Mouse (Mus musculus) intestine, embryonic 15.5 days (tissue): ENCODE measurements around the gene Clybl. TPM values are rescaled to one million over a fixed set of nuclear protein-coding genes. Genes with fewer than 3 reads are reported as not detected.

Experiments used
- ATAC-seq: fragments of 200-750 bp; cut with Nextera tagmentation; 2 replicates; pipeline ENCODE4 v1.8.0; 2017; ENCODE audit warnings: moderate TSS enrichment, moderate library complexity
- H3K27ac ChIP-seq: fragments of 300-500 bp; sonication (generic); 2 replicates; pipeline ENCODE4 v1.5.1; 2015; ENCODE audit warnings: mild to moderate bottlenecking, inconsistent platforms
- H3K27me3 ChIP-seq: fragments of 300-500 bp; sonication (generic); replicated peaks from 2 replicates; pipeline ENCODE4 v1.6.1; 2015; ENCODE audit warnings: inconsistent platforms
- H3K36me3 ChIP-seq: fragments of 300-500 bp; sonication (generic); 2 replicates; pipeline ENCODE4 v1.6.1; 2015; ENCODE audit warnings: inconsistent platforms
- H3K4me1 ChIP-seq: fragments of 300-500 bp; sonication (generic); replicated peaks from 2 replicates; pipeline ENCODE4 v1.6.1; 2015; ENCODE audit warnings: inconsistent platforms
- H3K4me2 ChIP-seq: fragments of 300-500 bp; sonication (generic); replicated peaks from 2 replicates; pipeline ENCODE4 v1.6.1; 2015; ENCODE audit warnings: mild to moderate bottlenecking, inconsistent platforms
- H3K4me3 ChIP-seq: fragments of 300-500 bp; sonication (generic); replicated peaks from 2 replicates; pipeline ENCODE4 v1.5.1; 2015; ENCODE audit warnings: inconsistent platforms
- H3K9ac ChIP-seq: fragments of 300-500 bp; sonication (generic); 2 replicates; pipeline ENCODE4 v1.6.1; 2015; ENCODE audit warnings: inconsistent platforms
- H3K9me3 ChIP-seq: fragments of 300-500 bp; sonication (generic); 2 replicates; pipeline ENCODE4 v1.6.1; 2016; ENCODE audit warnings: inconsistent platforms
- WGBS: fragments of 180-500 bp; shearing (Covaris S2); methylation state at CpG from one replicate; pipeline ENCODE4 v1.1.7; 2015; 5-methylcytosine and 5-hydroxymethylcytosine counted together
- polyA plus RNA-seq: library from polyadenylated mRNA; unstranded; fragments of >200 nt; fragmentation: Nextera tagmentation; extraction: Ambion mirVana; gene quantifications from 2 replicates; pipeline ENCODE4 v1.2.1, GENCODE M21; 2015

Gene Clybl
- polyA plus RNA-seq, result 29.5 and 33.7 TPM in 2 replicates

DNA sequence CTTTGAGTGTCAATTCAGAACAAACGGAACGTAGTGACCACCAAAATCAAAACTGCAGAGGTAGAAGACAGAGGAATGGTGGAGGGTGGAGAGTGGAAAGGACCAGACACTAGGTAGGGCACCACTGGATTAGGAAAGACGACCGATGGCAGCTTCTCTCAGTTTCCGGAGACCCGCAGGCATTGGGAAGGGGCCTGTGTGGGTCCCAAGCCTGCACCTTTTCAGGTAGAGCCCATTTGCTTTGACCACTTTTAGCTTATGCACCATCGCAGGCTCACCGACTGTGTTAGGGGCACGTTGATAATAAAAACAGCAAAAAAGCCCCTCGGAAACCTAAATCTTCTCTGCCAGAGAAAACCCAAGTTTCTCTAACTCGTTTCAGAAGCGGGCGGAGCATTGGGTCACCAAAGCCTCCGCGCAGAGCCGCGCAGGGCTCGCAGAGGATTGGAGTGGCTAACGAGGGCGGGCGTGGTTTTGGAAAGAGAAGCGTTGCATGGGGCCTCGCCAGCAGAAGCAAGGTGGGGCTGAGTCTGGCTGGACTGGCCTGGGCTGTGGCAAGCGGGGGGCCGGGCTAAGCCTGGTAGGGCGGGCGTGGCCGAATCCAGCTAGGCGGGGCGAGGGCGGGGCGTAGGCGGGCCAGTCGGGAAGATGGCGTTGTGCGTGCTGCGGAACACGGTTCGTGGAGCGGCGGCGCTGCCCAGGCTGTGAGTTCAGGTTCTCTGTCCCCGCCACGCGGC, at the start of gene Clybl:
TSS of gene Clybl (plus strand) at position 627 of the 737 bp plus-strand sequence.
- no peaks in the 10 kb centered on the region for H3K4me1 ChIP-seq

DNA sequence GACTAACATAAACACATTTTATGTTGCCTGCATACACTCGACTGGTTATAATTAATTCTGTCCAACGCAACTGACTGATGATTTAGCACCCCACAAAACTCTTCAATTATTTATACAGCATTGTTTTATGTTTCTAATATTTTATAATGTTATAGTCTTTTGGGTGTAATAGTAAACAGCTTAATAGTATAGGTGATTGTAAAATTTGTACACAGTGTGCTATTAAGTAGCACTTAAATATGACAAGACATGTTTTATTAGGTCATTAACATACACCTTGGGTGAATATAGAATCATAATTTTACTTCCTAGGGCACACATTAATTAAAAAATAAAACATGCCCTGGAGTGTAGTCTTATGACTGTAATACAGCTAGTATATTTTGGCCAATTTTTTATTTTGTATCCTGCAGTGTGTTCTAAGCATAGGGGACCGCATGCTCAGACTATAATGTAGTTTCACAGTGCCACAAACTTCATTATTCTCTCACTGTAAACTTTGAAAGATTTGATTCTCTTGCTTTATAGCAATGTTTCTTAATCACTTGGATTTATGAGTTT, 45.1 kb upstream of the Clybl start:
- H3K27me3 ChIP-seq, result no peaks in the 10 kb centered on the region
- H3K9ac ChIP-seq, result no peak overlapping the region
- H3K4me1 ChIP-seq, result no peaks in the 10 kb centered on the region
- H3K4me3 ChIP-seq, result no peak overlapping the region
- peaks cover 5% of the 10 kb centered on the region; the same call in 1 of the 2 replicates for H3K36me3 ChIP-seq
- H3K27ac ChIP-seq, result no peak overlapping the region
- no peak for ATAC-seq
- WGBS, result 89% methylated on average over 3 of the region's 3 CpGs
- H3K4me2 ChIP-seq, result no peak overlapping the region
- H3K9me3 ChIP-seq, result no peaks in the 10 kb centered on the region

More for the DNA sequence above, at the start of gene Clybl:
- Histone ChIP-seq H3K36me3 (no peaks in the 10 kb centered on the region), H3K4me2 (peak within 1 kb of the TSS; percentile 81), H3K27me3 (no peaks in the 10 kb centered on the region), H3K9ac (peak within 1 kb of the TSS; percentile 81), H3K4me3 (peak within 1 kb of the TSS; percentile 67), H3K27ac (peak within 1 kb of the TSS; percentile 24; the same call in 1 of the 2 replicates), H3K9me3 (no peaks in the 10 kb centered on the region)
- WGBS, result 3% methylated on average over 45 of the region's 45 CpGs
- peak; percentile 99 for ATAC-seq

DNA sequence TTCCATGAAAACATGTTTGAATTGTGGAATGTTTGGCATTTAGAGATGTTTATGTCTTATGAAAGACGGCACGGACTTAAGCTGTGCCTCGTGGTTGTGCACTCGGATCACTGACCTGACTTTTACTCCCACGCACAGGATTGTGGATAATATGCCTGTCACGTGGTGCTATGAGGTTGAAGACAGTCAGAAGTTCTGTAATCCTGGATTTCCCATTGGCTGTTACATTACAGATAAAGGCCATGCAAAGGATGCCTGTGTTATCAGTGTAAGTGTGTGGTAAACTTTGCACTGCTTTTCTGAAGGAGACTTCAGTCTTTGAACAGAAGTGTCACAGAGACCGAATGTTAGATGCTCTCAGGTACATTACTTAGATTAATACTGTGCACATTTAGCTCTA, 44.3 kb upstream of the Clybl start:
- Histone ChIP-seq H3K36me3 (peaks cover 5% of the 10 kb centered on the region; the same call in 1 of the 2 replicates), H3K4me2 (no peak overlapping the region), H3K27me3 (no peaks in the 10 kb centered on the region), H3K9me3 (no peaks in the 10 kb centered on the region), H3K9ac (no peak overlapping the region), H3K4me3 (no peak overlapping the region), H3K4me1 (no peaks in the 10 kb centered on the region), H3K27ac (no peak overlapping the region)
- WGBS, result 63% methylated on average over 7 of the region's 7 CpGs
- no peak for ATAC-seq

DNA sequence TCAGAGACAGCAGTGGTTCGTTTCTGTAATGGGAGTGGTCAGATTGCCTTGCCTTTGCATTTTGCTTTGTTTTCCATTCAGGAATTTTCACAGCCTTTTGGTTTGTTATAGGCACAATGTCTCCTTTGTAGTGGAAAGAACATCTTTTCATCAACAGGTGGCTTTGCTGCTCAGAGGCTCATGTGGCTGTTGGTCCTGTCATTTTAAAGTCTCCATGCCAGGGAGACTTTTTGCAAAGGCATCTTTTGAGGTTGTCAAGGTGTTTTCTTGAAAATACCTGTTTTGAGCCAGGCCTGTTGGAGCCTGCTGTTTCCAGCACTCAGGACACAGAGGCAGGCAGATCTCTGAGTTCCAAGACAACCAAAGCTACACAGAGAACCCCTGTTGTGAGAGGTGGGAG, 41.4 kb upstream of the Clybl start:
- no peaks in the 10 kb centered on the region for H3K4me1 ChIP-seq
- ATAC-seq, result no peak
- no peak overlapping the region for H3K27ac ChIP-seq
- no peaks in the 10 kb centered on the region for H3K27me3 ChIP-seq
- no peak overlapping the region for H3K9ac ChIP-seq
- no peaks in the 10 kb centered on the region for H3K9me3 ChIP-seq
- no peak overlapping the region for H3K4me3 ChIP-seq
- WGBS, result 69% methylated on average over 1 of the region's 1 CpGs
- H3K36me3 ChIP-seq, result peaks cover 9% of the 10 kb centered on the region; the same call in 1 of the 2 replicates
- H3K4me2 ChIP-seq, result no peak overlapping the region

DNA sequence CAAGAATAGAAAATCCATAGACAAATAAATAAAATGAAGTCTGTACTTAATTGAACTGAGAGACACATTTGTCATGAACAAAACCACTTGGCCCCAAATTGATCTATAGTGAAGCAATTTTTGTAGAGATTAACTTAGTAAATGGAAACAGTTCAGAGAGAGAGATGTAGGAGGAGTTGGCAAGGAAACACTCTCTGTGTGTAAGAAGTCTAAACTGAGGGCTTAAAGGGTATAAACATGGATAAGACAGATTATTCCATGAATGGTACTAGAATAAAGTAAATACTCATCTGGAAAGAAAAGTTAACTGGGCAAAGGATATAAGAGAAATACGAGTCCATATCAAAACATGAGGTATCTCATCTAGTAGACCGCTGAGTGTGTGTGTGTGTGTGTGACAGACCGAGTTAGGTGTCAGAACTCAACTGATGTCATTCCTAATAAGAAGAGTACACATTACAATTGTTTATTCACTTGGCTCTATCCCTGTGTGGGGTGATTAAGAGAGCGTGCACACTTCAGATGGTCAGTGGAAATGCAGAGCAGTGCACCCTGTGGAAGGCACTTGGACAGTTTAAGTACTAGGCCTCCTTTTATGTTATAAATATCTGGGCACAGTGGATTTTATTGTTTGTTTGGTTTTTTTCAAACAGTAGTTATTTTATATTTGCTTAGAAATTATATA, 37.8 kb upstream of the Clybl start:
- no peak overlapping the region for H3K4me2 ChIP-seq
- no peaks in the 10 kb centered on the region for H3K9me3 ChIP-seq
- no peaks in the 10 kb centered on the region for H3K4me1 ChIP-seq
- peaks cover 22% of the 10 kb centered on the region for H3K36me3 ChIP-seq
- no peaks in the 10 kb centered on the region for H3K27me3 ChIP-seq
- 67% methylated on average over 4 of the region's 4 CpGs for WGBS
- ATAC-seq, result no peak
- no peak overlapping the region for H3K9ac ChIP-seq
- no peak overlapping the region for H3K27ac ChIP-seq
- no peak overlapping the region for H3K4me3 ChIP-seq

DNA sequence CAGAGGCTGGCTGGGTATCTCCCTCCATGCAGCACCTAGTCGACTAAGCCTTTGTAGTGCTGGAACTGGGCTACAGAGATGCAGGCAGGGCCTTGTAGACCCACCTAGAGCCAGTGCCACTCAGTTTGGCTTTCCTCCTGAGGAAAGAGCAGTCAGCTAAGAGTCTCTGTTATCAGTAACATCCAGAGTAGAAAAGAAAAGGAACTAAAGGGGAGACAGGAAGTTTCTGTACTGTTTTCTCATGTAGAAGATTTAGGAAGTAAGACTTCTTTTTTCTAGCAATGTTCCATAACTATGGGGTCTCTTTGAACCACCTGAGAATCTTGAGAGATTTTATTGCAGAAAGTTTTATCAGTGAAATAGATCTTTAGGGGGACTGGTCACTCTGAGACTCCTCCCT, 36.1 kb upstream of the Clybl start:
- Histone ChIP-seq H3K9ac (no peak overlapping the region), H3K9me3 (no peaks in the 10 kb centered on the region), H3K4me1 (no peaks in the 10 kb centered on the region), H3K4me2 (no peak overlapping the region), H3K27me3 (no peaks in the 10 kb centered on the region), H3K27ac (no peak overlapping the region), H3K36me3 (peaks cover 20% of the 10 kb centered on the region), H3K4me3 (no peak overlapping the region)
- ATAC-seq, result no peak
- 50% methylated on average over 1 of the region's 1 CpGs for WGBS

DNA sequence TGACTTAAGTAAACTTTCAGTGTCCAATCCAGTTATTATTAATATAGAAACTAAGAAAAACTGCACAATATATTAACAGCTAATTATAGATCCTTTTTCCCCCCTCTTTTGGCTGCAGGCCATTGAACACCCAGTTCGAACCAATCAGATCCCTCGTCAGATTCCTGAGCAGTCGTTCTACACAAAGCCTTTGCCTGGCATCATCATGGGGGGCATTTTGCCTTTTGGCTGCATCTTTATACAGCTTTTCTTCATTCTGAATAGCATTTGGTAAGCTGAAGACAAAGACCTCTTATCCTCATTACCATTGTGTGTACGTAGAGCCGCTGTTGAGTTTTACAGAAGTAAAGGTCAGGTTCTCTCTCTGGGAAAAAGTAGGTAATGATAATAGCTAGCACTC, 30.9 kb upstream of the Clybl start:
- Histone ChIP-seq H3K4me2 (no peak overlapping the region), H3K9me3 (no peaks in the 10 kb centered on the region), H3K27ac (no peak overlapping the region), H3K4me1 (no peaks in the 10 kb centered on the region), H3K9ac (no peak overlapping the region), H3K27me3 (no peaks in the 10 kb centered on the region), H3K4me3 (no peak overlapping the region), H3K36me3 (peaks cover 25% of the 10 kb centered on the region)
- WGBS, result 87% methylated on average over 5 of the region's 5 CpGs
- ATAC-seq, result no peak

DNA sequence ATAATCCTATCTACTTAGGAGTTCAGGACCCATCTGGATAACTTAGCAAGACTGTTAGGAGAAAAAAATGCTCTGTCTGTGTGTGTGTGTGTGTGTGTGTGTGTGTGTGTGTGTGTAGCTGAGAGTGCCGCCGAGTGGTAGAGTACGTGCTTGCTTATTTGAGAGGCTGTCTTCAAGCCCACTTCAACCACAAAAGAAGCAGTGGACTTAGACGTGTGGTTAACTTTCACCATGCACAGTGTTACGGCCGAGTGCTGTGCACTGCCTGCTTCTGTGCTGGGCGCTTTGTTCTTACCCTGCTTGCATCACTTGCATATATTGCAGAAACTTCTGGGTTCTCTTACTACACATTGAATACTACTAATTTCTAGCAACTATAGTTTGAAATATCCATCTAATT, 23.8 kb upstream of the Clybl start:
- Histone ChIP-seq H3K27me3 (no peaks in the 10 kb centered on the region), H3K27ac (no peak overlapping the region), H3K36me3 (peaks cover 6% of the 10 kb centered on the region; the same call in 1 of the 2 replicates), H3K4me3 (no peak overlapping the region), H3K9ac (no peak overlapping the region), H3K4me2 (no peak overlapping the region), H3K4me1 (no peaks in the 10 kb centered on the region), H3K9me3 (no peaks in the 10 kb centered on the region)
- WGBS, result 86% methylated on average over 7 of the region's 7 CpGs
- ATAC-seq, result no peak

DNA sequence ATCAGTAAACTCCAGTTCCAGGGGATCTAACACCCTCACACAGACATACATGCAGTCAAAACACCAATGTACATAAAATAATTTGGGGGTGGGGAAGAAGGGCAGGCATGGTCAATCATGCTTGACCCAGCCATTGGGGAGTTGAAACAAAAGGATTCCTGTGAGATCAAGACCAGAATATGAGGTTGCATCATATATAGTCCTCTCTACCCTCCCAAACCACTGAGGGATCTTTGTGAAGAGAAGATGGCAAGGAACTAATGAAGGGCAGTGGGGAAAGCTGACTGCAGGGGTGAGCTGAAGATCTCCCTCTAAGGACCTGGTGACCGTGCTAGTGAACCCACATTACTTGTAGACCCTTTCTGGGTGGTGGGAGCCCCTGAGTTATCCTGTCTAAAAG, 20.6 kb upstream of the Clybl start:
- Histone ChIP-seq H3K4me1 (no peaks in the 10 kb centered on the region), H3K9me3 (no peaks in the 10 kb centered on the region), H3K4me3 (no peak overlapping the region), H3K36me3 (0 out of 2 replicates have a peak, but pooled peaks cover 3% of the 10 kb centered on the region), H3K4me2 (no peak overlapping the region), H3K27me3 (no peaks in the 10 kb centered on the region), H3K27ac (no peak overlapping the region), H3K9ac (no peak overlapping the region)
- no peak for ATAC-seq
- 85% methylated on average over 1 of the region's 1 CpGs for WGBS

DNA sequence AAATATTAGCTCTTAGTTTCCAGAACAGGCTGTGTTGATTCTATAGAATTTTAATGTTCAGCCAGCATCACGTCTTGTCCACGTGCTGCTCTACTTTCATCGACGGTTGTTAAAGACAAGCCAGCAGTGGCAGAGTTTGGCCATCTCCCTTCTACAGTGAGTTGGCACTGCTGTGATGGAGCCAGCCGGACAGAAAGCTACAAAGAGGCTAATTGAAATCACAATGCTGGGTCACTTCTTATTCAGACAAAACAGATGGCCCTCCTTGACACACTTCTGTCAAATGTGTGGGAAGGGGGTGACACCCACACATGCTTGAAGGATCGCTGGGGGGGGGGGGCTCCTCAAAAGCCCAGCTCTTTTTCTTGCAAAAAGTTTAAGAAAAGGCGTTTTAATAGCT, 12.6 kb upstream of the Clybl start:
- H3K4me3 ChIP-seq, result no peak overlapping the region
- no peaks in the 10 kb centered on the region for H3K36me3 ChIP-seq
- no peak overlapping the region for H3K9ac ChIP-seq
- WGBS, result 85% methylated on average over 7 of the region's 7 CpGs
- ATAC-seq, result no peak
- H3K9me3 ChIP-seq, result no peaks in the 10 kb centered on the region
- H3K27ac ChIP-seq, result no peak overlapping the region
- no peak overlapping the region for H3K4me2 ChIP-seq
- H3K27me3 ChIP-seq, result no peaks in the 10 kb centered on the region
- peaks cover 6% of the 10 kb centered on the region; the same call in 1 of the 2 replicates for H3K4me1 ChIP-seq

DNA sequence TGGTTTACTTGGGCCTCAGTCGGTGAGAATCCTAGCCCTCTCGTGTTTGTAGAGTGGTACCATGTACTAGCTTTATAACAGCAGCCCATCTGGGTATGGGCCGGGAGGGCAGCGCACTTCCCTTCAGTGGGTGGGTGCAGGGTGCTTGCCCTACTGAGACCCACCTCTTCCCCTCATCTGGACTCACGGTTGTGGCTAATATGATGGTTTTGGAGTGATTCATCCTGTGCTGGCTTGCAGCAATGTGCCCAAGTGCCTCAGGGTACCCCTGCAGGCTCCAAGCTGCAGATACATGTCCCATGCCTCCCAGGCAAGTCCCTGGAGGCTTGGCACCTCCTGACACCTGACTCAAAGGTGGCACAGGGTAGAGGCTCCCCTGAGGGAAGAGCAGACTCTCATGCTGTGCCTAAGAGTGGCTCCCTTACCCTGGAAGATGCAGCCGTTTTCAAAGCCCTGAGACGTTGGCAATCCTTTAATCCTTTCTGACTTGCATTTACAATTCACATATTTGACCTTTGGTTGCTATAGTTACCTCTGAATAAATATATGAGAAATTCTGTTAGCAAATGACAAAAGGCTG, 11.2 kb upstream of the Clybl start:
- H3K27me3 ChIP-seq, result no peaks in the 10 kb centered on the region
- no peak overlapping the region for H3K4me2 ChIP-seq
- no peaks in the 10 kb centered on the region for H3K9me3 ChIP-seq
- H3K36me3 ChIP-seq, result no peaks in the 10 kb centered on the region
- no peak overlapping the region for H3K4me3 ChIP-seq
- peaks cover 6% of the 10 kb centered on the region; the same call in 1 of the 2 replicates for H3K4me1 ChIP-seq
- H3K9ac ChIP-seq, result no peak overlapping the region
- ATAC-seq, result no peak
- H3K27ac ChIP-seq, result no peak overlapping the region
- WGBS, result 70% methylated on average over 7 of the region's 7 CpGs

DNA sequence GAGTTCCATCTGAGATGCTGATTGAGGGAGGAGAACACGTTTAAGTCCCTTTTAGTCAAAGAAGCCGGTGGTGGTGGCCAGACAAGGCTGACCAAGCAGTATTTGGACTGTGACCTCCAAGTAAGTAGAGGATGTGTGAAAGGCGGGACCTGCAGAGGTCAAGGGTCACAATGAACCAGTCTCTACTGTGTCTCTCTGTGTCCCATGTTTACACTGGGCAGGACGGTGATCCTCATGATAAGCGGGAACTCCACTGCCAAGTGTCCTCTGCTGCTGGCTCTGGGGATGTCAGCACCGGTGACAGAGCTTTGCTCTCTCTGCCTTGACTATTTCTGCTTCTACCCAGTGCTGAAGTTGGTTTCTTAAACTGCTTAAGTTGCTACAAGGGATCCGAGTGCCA, 10.5 kb upstream of the Clybl start:
- Histone ChIP-seq H3K4me3 (no peak overlapping the region), H3K9ac (no peak overlapping the region), H3K36me3 (no peaks in the 10 kb centered on the region), H3K9me3 (no peaks in the 10 kb centered on the region), H3K4me1 (peaks cover 6% of the 10 kb centered on the region; the same call in 1 of the 2 replicates), H3K4me2 (no peak overlapping the region), H3K27ac (no peak overlapping the region), H3K27me3 (no peaks in the 10 kb centered on the region)
- ATAC-seq, result peak; percentile 76; the same call in 1 of the 2 replicates
- WGBS, result 63% methylated on average over 7 of the region's 7 CpGs
